Mouse (Mus musculus) C2C12 (cell line): Measurements from ENCODE around the gene BC049730.
"Not testable (repeated sequence)": the region's sequence is repeated elsewhere in the genome, so short reads cannot be mapped to it uniquely, and the experiment has no call there.

Experiments used
- CEBPB ChIP-seq: IDR thresholded peaks from one replicate; pipeline ENCODE4 v1.6.1; 2011; ENCODE audit warnings: low read depth, mild to moderate bottlenecking, control low read depth, moderate library complexity
- CTCF ChIP-seq: IDR thresholded peaks from one replicate; pipeline ENCODE4 v1.5.1; 2011; ENCODE audit not compliant: control insufficient read depth, insufficient read depth, insufficient read length
- MAX ChIP-seq: IDR thresholded peaks from one replicate; pipeline ENCODE4 v1.6.1; 2011; ENCODE audit warnings: mild to moderate bottlenecking, control low read depth
- MYOG ChIP-seq: IDR thresholded peaks from one replicate; pipeline ENCODE4 v1.6.1; 2011; ENCODE audit not compliant: control insufficient read depth, insufficient read length; ENCODE audit errors: extremely low read depth
- USF1 ChIP-seq: IDR thresholded peaks from one replicate; pipeline ENCODE4 v1.6.1; 2011; ENCODE audit warnings: low read depth, mild to moderate bottlenecking, control low read depth, moderate library complexity

- not testable (repeated sequence) for TF ChIP-seq MAX, CTCF, USF1, MYOG, CEBPB
Measured at GRCm38 (mm10) chr7:24726808-24727207, 17.8 kb downstream of the BC049730 start, which contains the start of gene Gm4763.
